Mouse (Mus musculus) embryonic fibroblast, embryonic 13.5 days (primary cell): ENCODE results near the gene C1rb.

Source experiments
- CTCF ChIP-seq: IDR thresholded peaks from 2 replicates; pipeline ENCODE4 v1.5.1; 2011; ENCODE audit warnings: mild to moderate bottlenecking, control low read depth, low read length, moderate library complexity, borderline replicate concordance; ENCODE audit not compliant: insufficient read depth
- POLR2A ChIP-seq: IDR thresholded peaks from 2 replicates; pipeline ENCODE4 v1.6.1; 2011; ENCODE audit warnings: low read depth, mild to moderate bottlenecking, control low read depth, low read length, moderate library complexity

DNA sequence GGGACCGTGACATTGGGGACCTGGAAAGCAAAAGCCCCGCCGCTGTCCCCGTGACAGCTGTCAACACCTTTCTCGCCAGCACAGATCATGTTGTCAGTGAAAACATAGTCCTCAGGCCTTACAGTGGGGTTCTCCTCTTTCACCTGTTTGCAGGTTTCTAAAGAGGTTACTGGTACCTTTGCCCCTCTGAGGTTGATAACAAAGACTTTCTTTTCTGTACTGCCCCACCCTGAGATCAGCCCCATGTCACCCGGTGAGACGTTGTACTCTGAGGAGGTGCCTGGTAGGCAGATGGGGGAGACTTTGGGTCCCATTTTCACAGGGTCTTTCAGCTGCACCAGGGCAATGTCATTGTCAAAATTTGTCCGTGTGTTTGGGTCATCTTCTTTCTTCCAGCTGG, 39.0 kb upstream of the C1rb start:
- TF ChIP-seq POLR2A (no peak), CTCF (no peak)
